15 mouse cellular contexts compared by ENCODE assay signal in genomic region chr7:34567575-34567974, GRCm38 (mm10).
DNase-seq lines count a peak whose midpoint lies in the region.
"Had no signal": no experiment of that assay in that cellular context is flagged by ENCODE, and none has a peak within 500 bp of the region (broad histone marks: within the 10 kb centered on the region; RNA-seq: fewer than 3 reads in every experiment).

No protein-coding gene starts in this region.

- peak; percentile 36 for DNase-seq in adrenal gland, postnatal 14 days
- DNase-seq in adrenal gland, postnatal 4 days (ENCODE audit: low spot score in 2 of 2) = no peak
- DNase-seq in 3134 (ENCODE audit: extremely low read depth, insufficient read length, low spot score) = peak; percentile 54
- peak; percentile 84 for DNase-seq in 416B (ENCODE audit: low read depth)
- peak; percentile 35 for DNase-seq in R1 (ENCODE audit: low read depth, low spot score)
- DNase-seq in natural killer cell, adult 2 months (ENCODE audit: low spot score in 2 of 2) = no peak
- DNase-seq in liver = no peak
- DNase-seq: cerebellum, adult 11-12 months; cerebellum, adult 9-10 months; cerebellum, postnatal 25 days; forebrain, postnatal 0 days; gastrocnemius, postnatal 14 days; heart, adult 2 months; heart, postnatal 14 days; kidney, adult 11 months had no signal

Comparison
In these comparisons a context has a peak if more than half of its experiments do, and no peak if none do; other contexts are left out.
1. DNase-seq: peak in adrenal gland, postnatal 14 days (single experiment), 3134 (single experiment), 416B (single experiment) and R1 (single experiment); none in adrenal gland, postnatal 4 days (0 of 2), natural killer cell, adult 2 months (0 of 2) and liver (single experiment).